Mouse (Mus musculus): ENCODE measurements around the gene Apof.

The Apof gene

DNA sequence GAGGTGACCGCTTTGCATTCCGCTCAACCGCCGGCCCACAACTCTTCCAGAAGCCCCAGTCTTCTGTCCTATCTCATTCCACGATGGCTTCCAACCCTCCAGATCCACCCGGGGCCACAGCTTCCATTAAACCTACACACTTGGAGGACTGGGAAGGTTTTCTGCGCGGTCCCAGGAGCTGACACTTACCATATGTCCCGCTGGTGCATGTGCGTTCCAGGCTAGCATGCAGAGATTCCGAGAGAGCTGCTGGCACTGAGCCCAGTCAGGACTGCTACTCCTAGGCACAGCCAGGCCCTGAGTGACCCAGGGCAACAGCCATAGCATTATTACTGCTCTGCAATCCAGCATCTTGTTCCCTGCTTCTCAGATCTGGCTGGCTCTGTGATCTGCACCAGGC, 29.2 kb downstream of the Apof start:
- in situ Hi-C loops (cut with MboI, MseI) = loop anchor here (5.0 kb wide), 1 partner anchor 1025 kb away; no protein-coding TSS in a partner anchor

GRCm38 (mm10) chr10:128298243-128298642, 29.8 kb downstream of the Apof start:
- in situ Hi-C loops (cut with MboI, MseI) = loop anchor here (5.0 kb wide), 1 partner anchor 1026 kb away; no protein-coding TSS in a partner anchor

GRCm38 (mm10) chr10:128298702-128299171, 30.3 kb downstream of the Apof start, which contains the start of gene Il23a:
Gene Il23a, minus strand, starts transcription at chr10:128298752.
- in situ Hi-C loops (cut with MboI, MseI) = loop anchor here (5.0 kb wide), 1 partner anchor 1026 kb away; no protein-coding TSS in a partner anchor

DNA sequence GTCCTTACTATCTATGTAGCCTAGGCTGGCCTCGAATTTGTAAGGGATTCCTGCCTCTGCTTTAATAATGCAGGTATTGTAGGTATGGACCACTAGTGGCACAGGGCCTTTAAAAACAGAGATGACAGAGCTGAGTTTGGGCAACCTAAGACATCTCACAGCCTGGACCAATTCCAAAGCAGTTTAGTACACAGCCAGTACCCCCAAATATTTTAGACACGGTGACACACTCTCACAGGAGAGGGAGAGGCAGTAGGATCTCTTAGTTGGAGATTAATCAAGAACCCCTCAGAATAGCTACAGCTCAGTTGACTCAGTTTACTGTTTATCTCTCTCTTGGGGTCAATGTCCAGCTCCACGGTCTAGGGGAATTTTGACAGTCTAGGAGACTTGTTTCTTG, 33.9 kb downstream of the Apof start:
- in situ Hi-C loops (cut with MboI, MseI) = no loop called here

DNA sequence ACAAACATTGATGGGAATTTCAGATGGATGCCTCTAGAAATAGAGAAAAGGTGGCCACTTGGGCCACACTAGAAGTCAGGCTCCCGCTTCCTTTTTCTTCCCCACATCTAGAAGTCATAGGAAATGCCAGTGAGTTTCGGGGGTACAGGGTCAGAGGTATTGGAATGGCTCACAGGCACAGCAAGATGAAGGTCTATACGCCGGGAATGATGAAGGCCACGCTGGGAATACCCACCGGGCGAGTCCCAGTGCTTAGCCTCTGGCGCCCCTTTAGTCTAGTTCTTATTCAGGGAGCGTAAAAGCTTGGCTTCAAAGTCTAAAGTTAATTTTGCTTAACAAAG, 34.3 kb downstream of the Apof start:
- in situ Hi-C loops (cut with MboI, MseI) = no loop called here

- in situ Hi-C loops (cut with MboI, MseI) = no loop called here
These were observed 34.9 kb downstream of the Apof start, which contains the start of gene Pan2 for GRCm38 (mm10) chr10:128303126-128304021. Gene Pan2, plus strand, starts transcription at chr10:128303335.

DNA sequence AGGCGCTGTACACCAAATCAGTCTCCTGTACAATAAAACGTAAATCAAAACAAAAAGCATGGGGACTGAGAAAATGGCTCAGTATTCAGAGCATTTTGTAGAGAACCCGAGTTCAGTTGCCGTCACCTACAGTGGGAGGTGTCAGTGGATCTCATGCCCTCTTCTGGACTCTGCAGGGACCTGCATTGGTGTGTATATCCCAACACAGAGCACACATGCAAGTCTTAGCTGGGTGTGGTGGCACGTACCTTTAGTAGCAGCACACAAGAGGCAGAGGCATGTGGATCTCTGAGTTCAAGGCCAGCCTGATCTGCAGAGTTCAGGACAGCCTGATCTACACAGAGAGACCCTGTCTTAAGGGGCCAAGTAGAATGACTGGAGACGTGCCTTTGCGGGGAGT, 41.2 kb downstream of the Apof start:
- in situ Hi-C loops (cut with MboI, MseI) = no loop called here

- in situ Hi-C loops (cut with MboI, MseI) = no loop called here
These were observed 41.7 kb downstream of the Apof start for GRCm38 (mm10) chr10:128310177-128310576.

DNA sequence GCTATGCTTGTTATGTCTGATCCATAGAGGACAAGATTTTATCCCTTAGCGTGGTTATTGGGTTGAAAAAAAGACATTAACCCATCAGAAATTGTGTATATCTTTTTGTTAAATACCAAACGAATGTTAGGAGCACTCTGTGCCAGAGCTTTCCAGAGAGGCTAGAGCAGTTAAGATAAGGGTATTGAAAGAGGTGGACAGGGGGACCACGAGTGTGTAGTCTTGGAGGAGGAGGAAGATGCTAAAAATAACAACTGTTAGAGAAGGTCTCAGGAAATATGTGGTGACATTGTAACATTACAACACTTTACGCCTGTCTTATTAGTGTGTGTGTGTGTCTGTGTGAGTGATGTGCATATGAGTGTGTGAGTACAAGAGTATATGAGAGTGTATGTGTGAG, 42.4 kb downstream of the Apof start:
- in situ Hi-C loops (cut with MboI, MseI) = no loop called here

DNA sequence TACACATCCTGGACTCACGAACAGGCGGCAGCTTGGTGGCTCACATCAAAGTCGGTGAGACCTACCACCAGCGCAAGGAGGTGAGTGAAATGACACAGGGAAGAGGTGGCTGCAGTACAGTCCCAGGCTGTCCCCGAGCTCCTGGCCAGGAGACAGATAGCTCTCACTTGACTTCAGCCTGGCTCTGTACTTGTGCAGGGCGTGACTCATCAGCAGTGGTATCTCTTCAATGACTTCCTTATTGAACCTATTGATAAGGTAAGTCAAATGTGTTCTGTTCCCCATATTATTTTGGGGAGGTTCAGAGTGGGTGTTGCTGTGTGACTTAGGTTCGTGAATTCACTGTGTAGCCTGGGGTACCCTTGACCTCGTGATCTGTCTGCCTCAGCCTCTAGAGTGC, 47.1 kb downstream of the Apof start:
- in situ Hi-C loops (cut with MboI, MseI) = no loop called here
